Mouse (Mus musculus) left cerebral cortex, adult 9 months (tissue): ENCODE results near the gene 4930402H24Rik.

Experiments
- DNase-seq, 2 experiments: peaks; one replicate each; pipeline ENCODE4 v3.0.0; 2022; ENCODE audit warnings: low spot score in 2 of 2

The 4930402H24Rik gene

DNA sequence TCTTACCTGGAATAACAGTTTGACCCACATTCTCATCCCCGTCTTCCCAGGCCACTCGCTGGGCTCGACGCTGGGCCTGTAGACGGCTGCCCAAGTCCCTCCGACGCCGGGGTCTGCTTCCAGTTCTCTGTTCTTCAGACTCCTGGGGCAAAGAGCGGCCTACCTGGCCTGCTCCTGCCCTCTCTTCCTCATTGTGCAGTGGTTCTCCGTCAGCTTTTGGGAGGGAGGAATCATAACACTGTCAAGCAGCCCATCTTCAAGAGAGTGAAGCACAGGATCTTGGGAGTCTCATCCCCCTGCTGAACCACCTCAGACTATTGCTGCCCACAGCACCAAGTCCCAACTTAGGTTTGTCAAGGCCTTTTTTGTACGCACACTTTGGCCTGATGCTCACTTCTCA is 242.9 kb downstream of the 4930402H24Rik start:
- no peak for DNase-seq

DNA sequence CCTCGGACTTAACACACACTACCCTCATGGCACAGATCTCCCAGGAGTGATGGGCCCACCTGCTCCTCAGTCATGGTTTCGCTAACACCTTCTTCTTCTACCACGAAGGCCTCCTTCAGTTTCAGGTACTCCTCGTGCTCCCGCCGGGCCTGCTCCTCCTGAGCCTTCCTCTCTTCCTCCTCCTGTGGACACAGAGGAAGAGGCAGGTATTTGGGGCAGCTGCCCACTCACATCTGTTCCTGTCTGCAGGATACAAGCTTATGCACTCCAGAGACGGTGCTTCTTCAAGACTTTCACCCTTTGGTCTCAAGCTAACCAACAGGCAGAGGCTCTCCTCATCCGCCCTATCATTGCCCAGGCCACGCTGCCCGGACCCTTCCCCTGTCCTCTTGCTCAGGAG is 247.7 kb downstream of the 4930402H24Rik start:
- DNase-seq, result no peak

DNA sequence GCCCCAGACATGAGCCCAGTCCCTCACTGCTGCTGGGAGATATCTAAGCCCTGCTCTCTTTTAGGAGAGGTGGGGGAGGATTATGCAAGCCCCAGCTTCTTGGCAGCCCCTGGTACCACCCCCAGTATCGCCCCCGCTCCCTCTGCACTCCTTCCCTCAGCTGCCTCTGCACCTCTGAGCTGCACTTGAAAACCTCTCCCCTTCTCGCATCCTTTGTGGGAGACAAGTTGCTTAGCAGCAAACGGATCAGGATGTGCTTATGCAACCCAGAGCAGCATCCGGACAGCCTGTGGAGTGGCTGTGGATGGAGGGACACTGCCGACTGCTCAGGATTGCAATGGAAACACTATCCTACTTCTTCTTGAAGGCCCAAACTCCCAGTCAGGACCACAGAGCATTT is 248.7 kb downstream of the 4930402H24Rik start:
- DNase-seq, result peak; percentile 86 to 89

- peak; percentile 84 for DNase-seq
These were observed 249.7 kb downstream of the 4930402H24Rik start for GRCm38 (mm10) chr2:130656536-130656935.
